Mouse (Mus musculus) midbrain, embryonic 12.5 days (tissue): Measurements from ENCODE around the gene Zfp324. TPM values are rescaled to one million over a fixed set of nuclear protein-coding genes. Genes with fewer than 3 reads are reported as not detected.

ENCODE experiments used
- ATAC-seq: fragments of 200-750 bp; cut with Nextera tagmentation; 2 replicates; pipeline ENCODE4 v1.8.0; 2017; ENCODE audit warnings: low read depth, moderate TSS enrichment, moderate library complexity; ENCODE audit not compliant: low FRiP score
- H3K27ac ChIP-seq: fragments of 300-500 bp; sonication (generic); replicated peaks from 2 replicates; pipeline ENCODE4 v1.5.1; 2016; ENCODE audit warnings: mild to moderate bottlenecking
- H3K27me3 ChIP-seq: fragments of 300-500 bp; sonication (generic); 2 replicates; pipeline ENCODE4 v1.6.1; 2016; ENCODE audit warnings: mild to moderate bottlenecking
- H3K36me3 ChIP-seq: fragments of 300-500 bp; sonication (generic); 2 replicates; pipeline ENCODE4 v1.6.1; 2016
- H3K4me1 ChIP-seq: fragments of 300-500 bp; sonication (generic); 2 replicates; pipeline ENCODE4 v1.6.1; 2016
- H3K4me2 ChIP-seq: fragments of 300-500 bp; sonication (generic); replicated peaks from 2 replicates; pipeline ENCODE4 v1.6.1; 2016; ENCODE audit warnings: mild to moderate bottlenecking, moderate library complexity
- H3K4me3 ChIP-seq: fragments of 300-500 bp; sonication (generic); 2 replicates; pipeline ENCODE4 v1.5.1; 2016; ENCODE audit warnings: mild to moderate bottlenecking
- H3K9ac ChIP-seq: fragments of 300-500 bp; sonication (generic); replicated peaks from 2 replicates; pipeline ENCODE4 v1.6.1; 2016; ENCODE audit warnings: mild to moderate bottlenecking, moderate library complexity
- H3K9me3 ChIP-seq: fragments of 300-500 bp; sonication (generic); 2 replicates; pipeline ENCODE4 v1.6.1; 2016; ENCODE audit warnings: mild to moderate bottlenecking
- WGBS: fragments of 180-500 bp; shearing (Covaris S2); methylation state at CpG from one replicate; pipeline ENCODE4 v1.1.7; 2016; 5-methylcytosine and 5-hydroxymethylcytosine counted together
- polyA plus RNA-seq: library from polyadenylated mRNA; unstranded; fragments of >200 nt; fragmentation: Nextera tagmentation; extraction: Ambion mirVana; gene quantifications from 2 replicates; pipeline ENCODE4 v1.2.1, GENCODE M21; 2016

Zfp324 gene
- polyA plus RNA-seq, 1 experiment from 2014 or later: 15.5 TPM

GRCm38 (mm10) chr7:13015217-13015616 lies 49.6 kb downstream of the Zfp324 start:
- Histone ChIP-seq H3K27me3 (no peaks in the 10 kb centered on the region), H3K36me3 (no peaks in the 10 kb centered on the region), H3K27ac (no peak overlapping the region), H3K9ac (no peak overlapping the region), H3K4me1 (peaks cover 5% of the 10 kb centered on the region), H3K4me2 (no peak overlapping the region), H3K9me3 (no peaks in the 10 kb centered on the region), H3K4me3 (no peak overlapping the region)
- no peak for ATAC-seq
- 84% methylated on average over 1 of the region's 1 CpGs for WGBS

DNA sequence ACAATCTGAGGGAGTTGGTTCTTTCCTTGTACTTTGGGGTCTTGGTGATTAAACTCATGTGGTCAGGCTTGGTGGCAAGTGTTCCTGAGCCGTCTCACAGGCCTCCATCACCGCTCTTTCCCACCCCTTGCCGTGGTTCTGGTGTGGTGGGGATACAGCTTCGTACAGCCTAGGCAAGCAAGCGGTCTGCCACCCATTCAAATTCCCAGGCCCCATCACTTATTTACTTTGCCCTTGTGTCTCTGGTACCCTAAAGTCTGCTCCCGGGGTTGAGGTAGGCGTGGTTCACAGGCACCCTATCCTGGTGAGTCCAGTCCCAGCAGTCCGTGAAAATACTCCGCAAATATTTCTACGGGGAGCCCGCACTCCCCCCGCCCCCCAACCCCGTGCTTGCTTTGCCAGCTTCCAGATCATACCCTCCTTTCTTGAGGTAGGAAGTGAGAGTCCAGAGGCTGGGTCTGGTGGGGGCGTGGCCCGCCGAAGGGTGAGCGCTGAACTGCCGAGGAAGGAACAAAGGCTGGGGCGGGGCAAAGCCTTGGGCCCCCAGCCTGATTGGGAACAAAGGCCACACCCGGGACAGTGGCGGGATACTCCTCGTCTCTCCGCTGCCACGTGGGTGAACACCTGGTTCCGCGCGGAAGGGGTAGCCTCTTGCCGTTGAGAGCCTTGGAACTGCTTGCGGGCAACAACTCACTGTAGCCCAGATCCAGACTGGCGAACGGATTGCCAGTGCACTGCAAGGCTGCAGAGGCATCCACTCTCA lies 57.3 kb downstream of the Zfp324 start:
- H3K27me3 ChIP-seq: no peaks in the 10 kb centered on the region
- H3K27ac ChIP-seq: peak overlapping the region; percentile 98
- H3K36me3 ChIP-seq: peaks cover 25% of the 10 kb centered on the region
- H3K9me3 ChIP-seq: no peaks in the 10 kb centered on the region
- peak overlapping the region; percentile 72 for H3K9ac ChIP-seq
- peak overlapping the region; percentile 97 for H3K4me2 ChIP-seq
- peaks cover 28% of the 10 kb centered on the region for H3K4me1 ChIP-seq
- WGBS: 4% methylated on average over 31 of the region's 31 CpGs
- H3K4me3 ChIP-seq: peak overlapping the region; percentile 73
- peak; percentile 67 for ATAC-seq

Other genes starting within 250 kb of the Zfp324 start
- gene Vmn2r56, start 230.8 kb upstream of the Zfp324 start, polyA plus RNA-seq: not detected in 2 replicates
- gene Zscan18, start 162.2 kb upstream of the Zfp324 start, polyA plus RNA-seq: 17.5 and 17.6 TPM in 2 replicates
- gene Zfp329, start 147.0 kb upstream of the Zfp324 start, polyA plus RNA-seq: 27.1 and 31.6 TPM in 2 replicates
- 32.3 and 34.5 TPM in 2 replicates for gene Zfp110, start 131.1 kb upstream of the Zfp324 start, polyA plus RNA-seq
- gene Zfp128, start 84.7 kb upstream of the Zfp324 start, polyA plus RNA-seq: 5.5 and 6.5 TPM in 2 replicates
- 11.2 and 11.8 TPM in 2 replicates for gene Zscan22, start 68.0 kb upstream of the Zfp324 start, polyA plus RNA-seq
- gene Rps5, start 43.5 kb upstream of the Zfp324 start, polyA plus RNA-seq: 603 and 620 TPM in 2 replicates
- gene Rnf225, start 38.4 kb upstream of the Zfp324 start, polyA plus RNA-seq: 0.79 and 0.93 TPM in 2 replicates
- gene Zfp446, start 12.0 kb downstream of the Zfp324 start, polyA plus RNA-seq: 18.1 and 18.7 TPM in 2 replicates
- gene Slc27a5, start 32.4 kb downstream of the Zfp324 start, polyA plus RNA-seq: 0.13 TPM in 1 of 2 replicates, not detected in the other
- 376 and 420 TPM in 2 replicates for gene Trim28, start 33.3 kb downstream of the Zfp324 start, polyA plus RNA-seq
- 36.6 and 37.1 TPM in 2 replicates for gene Zbtb45, start 44.2 kb downstream of the Zfp324 start, polyA plus RNA-seq
- 139 and 150 TPM in 2 replicates for gene Chmp2a, start 69.0 kb downstream of the Zfp324 start, polyA plus RNA-seq
- 143 and 149 TPM in 2 replicates for gene Ube2m, start 72.4 kb downstream of the Zfp324 start, polyA plus RNA-seq
- gene Mzf1, start 88.9 kb downstream of the Zfp324 start, polyA plus RNA-seq: 5.2 and 5.3 TPM in 2 replicates
- not detected in 2 replicates for gene Vmn1r85, start 129.3 kb downstream of the Zfp324 start, polyA plus RNA-seq
- gene Vmn1r86, start 154.1 kb downstream of the Zfp324 start, polyA plus RNA-seq: not detected in 2 replicates
- gene Vmn1r87, start 174.3 kb downstream of the Zfp324 start, polyA plus RNA-seq: not detected in 2 replicates
- not detected in 2 replicates for gene Vmn1r88, start 193.7 kb downstream of the Zfp324 start, polyA plus RNA-seq
- gene Vmn1r89, start 247.2 kb downstream of the Zfp324 start, polyA plus RNA-seq: not detected in 2 replicates